Mouse (Mus musculus) bone marrow, adult 2 months (tissue): ENCODE measurements at regions not wholly inside any gene's neighbourhood (a gene's known extent, or its start where the extent isn't known, plus 50 kb on each side); places are given as distances from the start of the nearest gene placed in this dataset.

Source experiments
- H3K27ac ChIP-seq: fragments of 200-500 bp; 2 replicates; pipeline ENCODE4 v1.5.1; 2012; ENCODE audit warnings: low read depth, mild to moderate bottlenecking, control low read depth, inconsistent platforms, low read length; ENCODE audit not compliant: control insufficient read depth, poor library complexity, insufficient read depth
- H3K4me1 ChIP-seq: fragments of 200-500 bp; 2 replicates; pipeline ENCODE4 v1.6.1; 2011; ENCODE audit warnings: low read length; ENCODE audit not compliant: control insufficient read depth, insufficient read depth
- H3K4me3 ChIP-seq: fragments of 200-500 bp; replicated peaks from 2 replicates; pipeline ENCODE3; 2011; ENCODE audit warnings: mild to moderate bottlenecking, low read depth, low read length, control low read depth; ENCODE audit not compliant: control insufficient read depth
- CTCF ChIP-seq: fragments of 200-500 bp; IDR thresholded peaks from 2 replicates; pipeline ENCODE4 v1.5.1; 2011; ENCODE audit warnings: low read length, control low read depth; ENCODE audit not compliant: control insufficient read depth, insufficient read depth
- POLR2A ChIP-seq: fragments of 200-500 bp; IDR thresholded peaks from 2 replicates; pipeline ENCODE4 v1.6.1; 2011; ENCODE audit warnings: low read depth, mild to moderate bottlenecking, control low read depth, low read length, borderline replicate concordance; ENCODE audit not compliant: control insufficient read depth
- WGBS: fragments of 180-500 bp; shearing (Covaris S2); methylation state at CpG from one replicate; pipeline ENCODE4 v1.1.7; 2018; 5-methylcytosine and 5-hydroxymethylcytosine counted together

DNA sequence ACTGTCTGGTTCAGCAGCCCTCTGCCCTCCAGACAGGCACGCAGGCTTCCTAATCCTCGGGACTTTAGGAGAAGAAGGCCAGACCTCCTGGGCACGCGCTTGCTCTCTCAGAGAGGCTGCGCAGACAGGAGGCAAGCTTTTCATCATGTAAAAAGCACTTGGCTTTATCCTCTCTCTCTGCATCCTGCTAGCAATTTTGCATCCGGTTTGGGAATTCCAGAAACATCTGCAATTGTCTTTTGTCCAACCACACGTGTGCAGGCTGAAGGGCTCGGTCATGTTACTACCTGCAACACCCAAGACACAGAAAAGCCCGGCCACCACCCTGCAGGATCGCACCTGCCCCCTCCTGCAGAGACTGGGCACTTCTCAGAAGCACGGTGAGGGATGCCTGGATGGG is 323.3 kb downstream of the Sox9 start:
- 82% methylated on average over 11 of the region's 11 CpGs for WGBS
- H3K4me1 ChIP-seq: no peaks in the 10 kb centered on the region
- TF ChIP-seq POLR2A (no peak), CTCF (no peak)
- H3K27ac ChIP-seq: no peak overlapping the region
- no peak overlapping the region for H3K4me3 ChIP-seq

GRCm38 (mm10) chr11:113107205-113107844 is 325.3 kb downstream of the Sox9 start:
- WGBS: 64% methylated on average over 16 of the region's 16 CpGs
- Histone ChIP-seq H3K27ac (no peak overlapping the region), H3K4me1 (no peaks in the 10 kb centered on the region), H3K4me3 (no peak overlapping the region)
- TF ChIP-seq POLR2A: no peak

- Histone ChIP-seq H3K4me3 (no peak overlapping the region), H3K27ac (no peak overlapping the region), H3K4me1 (no peaks in the 10 kb centered on the region)
- WGBS: 60% methylated on average over 10 of the region's 10 CpGs
- no peak for TF ChIP-seq POLR2A
Observed at GRCm38 (mm10) chr11:113107966-113108699, 326.1 kb downstream of the Sox9 start.

DNA sequence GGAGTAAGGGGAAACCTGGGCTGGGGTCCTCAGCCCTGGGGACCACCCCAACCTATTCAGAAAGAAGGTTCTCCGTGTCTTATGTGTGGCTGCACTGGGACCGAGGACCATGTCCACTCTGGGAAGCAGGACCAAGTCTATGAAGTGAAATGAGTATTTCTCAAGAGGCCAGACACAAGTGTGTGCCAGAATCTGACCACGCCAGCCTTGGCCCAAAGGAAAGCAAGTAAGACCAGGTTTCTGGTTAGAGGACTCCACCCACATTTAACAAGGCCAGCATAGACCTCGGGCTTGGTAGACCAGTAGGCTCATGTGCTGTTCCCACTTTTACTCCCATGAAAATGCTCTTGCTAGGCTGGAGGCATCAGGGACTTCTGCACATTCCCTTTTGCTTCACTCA is 327.1 kb downstream of the Sox9 start:
- no peak for TF ChIP-seq CTCF
- TF ChIP-seq POLR2A: no peak
- 79% methylated on average over 4 of the region's 4 CpGs for WGBS
- Histone ChIP-seq H3K27ac (no peak overlapping the region), H3K4me3 (no peak overlapping the region), H3K4me1 (no peaks in the 10 kb centered on the region)

DNA sequence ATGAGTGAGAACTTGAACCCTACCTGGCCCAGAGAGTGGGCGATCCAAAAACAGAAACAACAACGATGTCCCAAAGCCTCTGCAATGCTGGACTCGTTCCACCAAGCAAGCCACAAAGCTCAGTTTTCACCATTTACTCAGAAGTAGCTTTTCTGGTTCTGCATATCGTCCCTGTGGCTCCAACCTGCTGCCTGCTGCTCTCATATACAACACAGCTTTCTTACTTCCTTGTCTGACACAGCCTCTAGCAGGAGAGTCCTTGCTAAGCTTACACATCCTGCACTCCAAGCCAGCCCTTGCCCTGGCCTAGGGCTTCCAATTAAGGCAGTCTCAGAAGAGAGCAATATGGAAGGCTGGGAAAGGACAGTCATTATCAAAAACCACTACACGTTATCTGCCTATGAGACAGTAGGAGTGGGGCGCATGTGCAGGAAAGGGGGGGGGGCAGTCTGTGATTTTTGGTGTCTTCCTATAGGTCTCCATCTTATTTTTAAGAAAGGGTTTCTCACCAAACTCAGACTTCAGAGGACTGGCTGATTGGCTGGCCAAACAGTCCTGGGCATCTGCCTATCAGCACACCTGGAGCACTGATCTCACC is 331.3 kb downstream of the Sox9 start:
- H3K4me3 ChIP-seq: no peak overlapping the region
- WGBS: 51% methylated on average over 6 of the region's 6 CpGs
- no peak overlapping the region for H3K27ac ChIP-seq
- H3K4me1 ChIP-seq: no peaks in the 10 kb centered on the region
- TF ChIP-seq CTCF: no peak
- TF ChIP-seq POLR2A: no peak

GRCm38 (mm10) chr11:113117179-113117898 is 335.3 kb downstream of the Sox9 start:
- H3K4me1 ChIP-seq: no peaks in the 10 kb centered on the region
- H3K27ac ChIP-seq: no peak overlapping the region
- WGBS: 78% methylated on average over 9 of the region's 9 CpGs
- no peak overlapping the region for H3K4me3 ChIP-seq
- TF ChIP-seq CTCF (no peak), POLR2A (no peak)

- WGBS: 72% methylated on average over 6 of the region's 6 CpGs
- H3K4me3 ChIP-seq: no peak overlapping the region
- H3K4me1 ChIP-seq: no peaks in the 10 kb centered on the region
- H3K27ac ChIP-seq: no peak overlapping the region
- TF ChIP-seq CTCF (no peak), POLR2A (no peak)
Observed at GRCm38 (mm10) chr11:113120570-113120969, 338.5 kb downstream of the Sox9 start.

DNA sequence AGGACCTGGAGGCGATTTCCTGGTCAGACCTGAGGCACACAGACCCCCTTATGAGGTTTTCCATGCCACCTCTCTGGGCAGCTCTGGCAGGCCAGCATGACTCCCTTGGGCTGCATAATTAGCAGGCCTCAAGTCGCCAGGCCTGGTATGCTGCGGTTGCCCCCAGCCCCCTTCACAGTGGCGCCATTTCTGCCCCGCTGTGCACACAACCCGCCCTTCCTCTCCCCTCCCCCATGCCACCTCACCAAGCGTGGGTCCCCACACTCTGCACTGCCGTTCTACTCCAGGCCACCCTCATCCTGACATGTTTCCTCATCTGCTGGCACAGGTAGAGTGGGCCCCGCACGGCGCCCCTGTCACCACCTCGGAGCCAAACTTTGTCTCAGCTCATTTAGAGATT is 339.3 kb downstream of the Sox9 start:
- H3K27ac ChIP-seq: no peak overlapping the region
- H3K4me1 ChIP-seq: no peaks in the 10 kb centered on the region
- WGBS: 76% methylated on average over 12 of the region's 12 CpGs
- TF ChIP-seq CTCF (no peak), POLR2A (no peak)
- no peak overlapping the region for H3K4me3 ChIP-seq
